Comparison of ENCODE assay signal across 10 mouse cellular contexts in the genomic region with DNA sequence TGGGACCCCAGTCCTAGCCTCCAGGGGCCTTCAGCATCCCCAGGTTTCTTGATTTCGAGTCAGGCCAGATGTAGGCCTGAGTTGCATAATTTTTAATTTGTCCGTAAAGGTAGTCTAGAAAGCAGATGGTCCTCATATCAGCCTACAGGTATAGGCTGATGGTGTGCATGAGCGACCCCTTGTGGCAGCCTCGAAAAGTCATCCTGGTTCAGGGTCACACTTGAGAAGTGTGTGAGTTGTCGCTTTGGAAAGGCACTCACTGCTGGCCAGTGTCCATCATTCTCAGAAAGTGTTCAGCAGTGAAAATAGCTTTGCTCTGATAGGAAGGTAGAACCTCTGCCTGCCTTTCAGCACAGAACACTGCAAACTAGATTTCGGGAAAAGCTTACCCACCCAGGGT. TPM values are rescaled to one million over a fixed set of nuclear protein-coding genes. Genes with fewer than 3 reads are reported as not detected.
A peak's percentile ranks its signal among the peaks of the same experiment; 100 is the strongest.
DNase-seq lines count a peak whose midpoint lies in the region; ATAC-seq and TF ChIP-seq lines count a peak whose summit lies in the region.
"Had no signal": no experiment of that assay in that cellular context is flagged by ENCODE, and none has a peak within 500 bp of the region (broad histone marks: within the 10 kb centered on the region; RNA-seq: fewer than 3 reads in every experiment).

No protein-coding gene starts in this region.

- H3K27me3 ChIP-seq in hindbrain, embryonic 10.5 days (ENCODE audit: insufficient read depth, poor library complexity, severe bottlenecking), result no peaks in the 10 kb centered on the region
- no peaks in the 10 kb centered on the region for H3K27me3 ChIP-seq in hindbrain, embryonic 12.5 days
- H3K27me3 ChIP-seq in C2C12 (ENCODE audit: control insufficient read depth, insufficient read depth, insufficient read length), result no peaks in the 10 kb centered on the region
- H3K27me3 ChIP-seq: embryonic facial prominence, embryonic 15.5 days had no signal

- WGBS in hindbrain, embryonic 10.5 days, result 41% methylated on average over 6 of the region's 6 CpGs
- WGBS in hindbrain, embryonic 12.5 days, result 37% methylated on average over 6 of the region's 6 CpGs

- no peaks in the 10 kb centered on the region for H3K79me3 ChIP-seq in C2C12 (ENCODE audit: low read depth)

- no peak for ATAC-seq in hindbrain, embryonic 12.5 days (ENCODE audit: low FRiP score)
- ATAC-seq in megakaryocyte-erythroid progenitor cell, adult 5-6 weeks (replicated peaks; ENCODE audit: low FRiP score, low TSS enrichment, poor library complexity, severe bottlenecking), result peak; percentile 55; the same call in 1 of the 2 replicates

- H3K27ac ChIP-seq in hindbrain, embryonic 10.5 days, result no peak overlapping the region
- H3K27ac ChIP-seq in hindbrain, embryonic 12.5 days, result no peak overlapping the region
- H3K27ac ChIP-seq: embryonic facial prominence, embryonic 15.5 days; macrophage had no signal

- peaks cover 52% of the 10 kb centered on the region for H3K4me1 ChIP-seq in hindbrain, embryonic 10.5 days (replicated peaks)
- peaks cover 31% of the 10 kb centered on the region for H3K4me1 ChIP-seq in hindbrain, embryonic 12.5 days

- no peaks in the 10 kb centered on the region for H3K79me2 ChIP-seq in C2C12 (ENCODE audit: control insufficient read depth, insufficient read depth)

- H3K4me3 ChIP-seq in hindbrain, embryonic 10.5 days, result no peak overlapping the region
- H3K4me3 ChIP-seq in hindbrain, embryonic 12.5 days, result no peak overlapping the region
- no peak overlapping the region for H3K4me3 ChIP-seq in C2C12 (ENCODE audit: insufficient read depth, poor library complexity, severe bottlenecking)
- H3K4me3 ChIP-seq: embryonic facial prominence, embryonic 15.5 days had no signal

- no peak overlapping the region for H3K4me2 ChIP-seq in hindbrain, embryonic 12.5 days (replicated peaks)
- H3K4me2 ChIP-seq: embryonic facial prominence, embryonic 15.5 days had no signal

- no peaks in the 10 kb centered on the region for H3K9me3 ChIP-seq in hindbrain, embryonic 10.5 days
- H3K9me3 ChIP-seq in hindbrain, embryonic 12.5 days (replicated peaks), result no peaks in the 10 kb centered on the region
- H3K9me3 ChIP-seq: embryonic facial prominence, embryonic 15.5 days had no signal

- H3K9ac ChIP-seq in hindbrain, embryonic 12.5 days, result no peak overlapping the region
- H3K9ac ChIP-seq: embryonic facial prominence, embryonic 15.5 days had no signal

- peak; percentile 36 for TF ChIP-seq CTCF in C2C12 (IDR thresholded peaks at IDR 0.05; ENCODE audit: control insufficient read depth, insufficient read depth, insufficient read length)

- no peaks in the 10 kb centered on the region for H3K36me3 ChIP-seq in hindbrain, embryonic 10.5 days
- H3K36me3 ChIP-seq in hindbrain, embryonic 12.5 days, result no peaks in the 10 kb centered on the region
- H3K36me3 ChIP-seq in C2C12 (ENCODE audit: control insufficient read depth, insufficient read depth), result no peaks in the 10 kb centered on the region
- H3K36me3 ChIP-seq: embryonic facial prominence, embryonic 15.5 days had no signal

- peak; percentile 53 for DNase-seq in hindbrain, embryonic 10.5 days (ENCODE audit: low spot score)
- DNase-seq in adrenal gland, adult 18-20 months (ENCODE audit: low spot score in 2 of 2), result peak; percentile 44 to 59
- DNase-seq in forelimb bud, embryonic 11.5 days (ENCODE audit: low read depth, low spot score), result peak; percentile 55
- DNase-seq in layer of hippocampus, postnatal 14 days (ENCODE audit: low spot score in 2 of 2), result peak; percentile 26 to 31
- no peak for DNase-seq in T-cell, adult 2 months (ENCODE audit: low spot score)

- no peak overlapping the region for H3ac ChIP-seq in C2C12 (ENCODE audit: control insufficient read depth, insufficient read length, low read depth)

TF ChIP-seq in C2C12, 6 proteins besides CTCF, POLR2A, EP300 and RAD21:
- TF ChIP-seq FOSL1 (IDR thresholded peaks at IDR 0.05; ENCODE audit: insufficient read depth, low read length, poor library complexity, severe bottlenecking), result no peak
- TF ChIP-seq USF1 (IDR thresholded peaks at IDR 0.05; ENCODE audit: low read depth), result no peak
- no peak for TF ChIP-seq CEBPB (IDR thresholded peaks at IDR 0.05; ENCODE audit: low read depth)
- no peak for TF ChIP-seq MAX (IDR thresholded peaks at IDR 0.05)
- no peak for TF ChIP-seq MYOG (IDR thresholded peaks at IDR 0.05; ENCODE audit: control insufficient read depth, extremely low read depth, insufficient read length)
- no peak for TF ChIP-seq MYOD1 (IDR thresholded peaks at IDR 0.05; ENCODE audit: control insufficient read depth, insufficient read length, low read depth)

RNA-seq across cellular contexts. Expression of gene Cebpg, which starts 55.5 kb away (rescaled TPM):
- polyA plus RNA-seq in hindbrain, embryonic 10.5 days (2016; fragmentation: Nextera tagmentation; extraction: Ambion mirVana), result 36.5 and 44.6 TPM in 2 replicates
- 46.1 and 50.3 TPM in 2 replicates for polyA plus RNA-seq in hindbrain, embryonic 12.5 days (2016; fragmentation: Nextera tagmentation; extraction: Ambion mirVana)
- polyA plus RNA-seq in C2C12 (2012; fragmentation: generic; extraction: Trizol), result 10.9 TPM
- 10 to 100 TPM; 57.2 to 70.4 TPM for total RNA-seq in adrenal gland, adult 18-20 months (2021)
- total RNA-seq in layer of hippocampus, postnatal 14 days (2021), result 10 to 100 TPM; 27.0 to 28.5 TPM
- 20.7 and 21.9 TPM in 2 replicates for total RNA-seq in megakaryocyte-erythroid progenitor cell, adult 5-6 weeks (2014; fragmentation: Nextera tagmentation)
- 30.2 and 54.0 TPM in 2 replicates for total RNA-seq in megakaryocyte-erythroid progenitor cell, adult 5-6 weeks (2017)
